Mouse (Mus musculus): ENCODE data around the gene BC030870. TPM values are rescaled to one million over a fixed set of nuclear protein-coding genes. Genes with fewer than 3 reads are reported as not detected.

The BC030870 gene
- polyA plus RNA-seq, 1 experiment from 2014 or later, result not detected

- ATAC-seq (replicated peaks; ENCODE audit: low FRiP score) (no peak), DNase-seq (ENCODE audit: low spot score) (no peak)
- Histone ChIP-seq H3K4me1 (replicated peaks; ENCODE audit: control insufficient read depth, insufficient read depth, low read length) (no peaks in the 10 kb centered on the region), H3K9ac (ENCODE audit: low read length) (no peak overlapping the region), H3K36me3 (ENCODE audit: control insufficient read depth, insufficient read depth, low read length) (no peaks in the 10 kb centered on the region), H3K27me3 (ENCODE audit: control insufficient read depth, insufficient read depth, low read length) (no peaks in the 10 kb centered on the region), H3K4me2 (ENCODE audit: low read depth, low read length, severe bottlenecking) (no peak overlapping the region), H3K9me3 (ENCODE audit: control insufficient read depth, low read length) (no peaks in the 10 kb centered on the region), H3K27ac (ENCODE audit: low read depth, low read length) (no peak overlapping the region), H3K4me3 (ENCODE audit: low read depth, low read length) (no peak overlapping the region)
- WGBS, result 92% methylated on average over 4 of the region's 4 CpGs
Measured at GRCm38 (mm10) chr8:65067031-65067430, 62.3 kb downstream of the BC030870 start.

- Histone ChIP-seq H3K9ac (ENCODE audit: low read length) (no peak overlapping the region), H3K27me3 (ENCODE audit: control insufficient read depth, insufficient read depth, low read length) (no peaks in the 10 kb centered on the region), H3K4me1 (replicated peaks; ENCODE audit: control insufficient read depth, insufficient read depth, low read length) (no peaks in the 10 kb centered on the region), H3K9me3 (ENCODE audit: control insufficient read depth, low read length) (no peaks in the 10 kb centered on the region), H3K4me2 (ENCODE audit: low read depth, low read length, severe bottlenecking) (no peak overlapping the region), H3K4me3 (ENCODE audit: low read depth, low read length) (no peak overlapping the region), H3K36me3 (ENCODE audit: control insufficient read depth, insufficient read depth, low read length) (no peaks in the 10 kb centered on the region), H3K27ac (ENCODE audit: low read depth, low read length) (no peak overlapping the region)
- WGBS, result 94% methylated on average over 3 of the region's 3 CpGs
- DNase-seq (ENCODE audit: low spot score), result no peak
- ATAC-seq (replicated peaks; ENCODE audit: low FRiP score), result no peak
Measured at GRCm38 (mm10) chr8:65065622-65066021, 63.7 kb downstream of the BC030870 start.

- no peak overlapping the region for H3K4me2 ChIP-seq (ENCODE audit: low read depth, low read length, severe bottlenecking)
- H3K27ac ChIP-seq (ENCODE audit: low read depth, low read length), result no peak overlapping the region
- no peaks in the 10 kb centered on the region for H3K27me3 ChIP-seq (ENCODE audit: control insufficient read depth, insufficient read depth, low read length)
- H3K36me3 ChIP-seq (ENCODE audit: control insufficient read depth, insufficient read depth, low read length), result no peaks in the 10 kb centered on the region
- H3K9ac ChIP-seq (ENCODE audit: low read length), result no peak overlapping the region
- WGBS, result 68% methylated on average over 2 of the region's 2 CpGs
- no peaks in the 10 kb centered on the region for H3K9me3 ChIP-seq (ENCODE audit: control insufficient read depth, low read length)
- no peak for ATAC-seq (replicated peaks; ENCODE audit: low FRiP score)
- H3K4me1 ChIP-seq (replicated peaks; ENCODE audit: control insufficient read depth, insufficient read depth, low read length), result no peaks in the 10 kb centered on the region
- no peak overlapping the region for H3K4me3 ChIP-seq (ENCODE audit: low read depth, low read length)
- no peak for DNase-seq (ENCODE audit: low spot score)
Measured at GRCm38 (mm10) chr8:65064071-65064470, 65.3 kb downstream of the BC030870 start.

DNA sequence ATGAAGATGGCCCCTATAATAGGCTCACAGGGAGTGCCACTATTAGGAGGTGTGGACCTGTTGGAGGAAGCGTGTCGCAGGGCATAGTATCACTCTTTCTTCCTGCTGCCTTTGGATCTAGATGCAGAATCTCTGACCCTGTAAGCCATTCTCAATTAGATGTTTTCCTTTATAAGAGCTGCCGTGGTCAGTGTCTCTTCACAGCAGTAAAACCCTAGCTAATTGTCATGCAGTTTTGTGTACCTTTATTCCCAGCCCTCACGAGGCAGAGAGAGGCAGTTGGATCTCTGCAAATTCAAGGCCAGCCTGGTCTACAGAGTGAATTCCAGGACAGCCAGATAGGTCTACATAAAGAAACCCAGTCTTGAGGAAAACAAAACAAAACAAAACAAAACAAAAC, 67.2 kb downstream of the BC030870 start:
- Histone ChIP-seq H3K9ac (ENCODE audit: low read length) (no peak overlapping the region), H3K4me1 (replicated peaks; ENCODE audit: control insufficient read depth, insufficient read depth, low read length) (no peaks in the 10 kb centered on the region), H3K36me3 (ENCODE audit: control insufficient read depth, insufficient read depth, low read length) (no peaks in the 10 kb centered on the region), H3K27me3 (ENCODE audit: control insufficient read depth, insufficient read depth, low read length) (no peaks in the 10 kb centered on the region), H3K4me2 (ENCODE audit: low read depth, low read length, severe bottlenecking) (no peak overlapping the region), H3K9me3 (ENCODE audit: control insufficient read depth, low read length) (no peaks in the 10 kb centered on the region), H3K4me3 (ENCODE audit: low read depth, low read length) (no peak overlapping the region), H3K27ac (ENCODE audit: low read depth, low read length) (no peak overlapping the region)
- ATAC-seq (replicated peaks; ENCODE audit: low FRiP score) (no peak), DNase-seq (ENCODE audit: low spot score) (no peak)
- 75% methylated on average over 4 of the region's 4 CpGs for WGBS

DNA sequence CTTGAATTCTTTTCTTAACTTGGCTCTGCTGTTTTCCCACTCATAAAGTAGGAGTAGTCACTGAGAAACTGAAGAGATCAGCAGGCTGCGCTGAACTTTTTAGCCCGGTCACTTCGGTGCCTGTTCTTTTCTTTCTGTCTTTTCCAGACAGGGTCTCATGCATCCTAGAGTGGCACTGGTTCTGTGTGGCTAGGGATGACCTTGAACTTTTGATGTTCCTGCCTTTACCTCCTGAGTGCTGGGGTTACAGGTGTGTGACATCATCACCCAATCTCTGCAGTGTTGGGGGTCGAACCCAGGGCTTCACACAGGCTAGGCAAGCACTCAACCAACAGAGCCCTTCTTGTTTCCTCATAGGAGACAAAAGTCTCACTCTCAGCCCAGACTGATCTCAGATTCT, 72.6 kb downstream of the BC030870 start:
- H3K27me3 ChIP-seq (ENCODE audit: control insufficient read depth, insufficient read depth, low read length), result no peaks in the 10 kb centered on the region
- ATAC-seq (replicated peaks; ENCODE audit: low FRiP score), result no peak
- DNase-seq (ENCODE audit: low spot score), result no peak
- no peaks in the 10 kb centered on the region for H3K36me3 ChIP-seq (ENCODE audit: control insufficient read depth, insufficient read depth, low read length)
- no peak overlapping the region for H3K4me3 ChIP-seq (ENCODE audit: low read depth, low read length)
- no peaks in the 10 kb centered on the region for H3K9me3 ChIP-seq (ENCODE audit: control insufficient read depth, low read length)
- H3K4me1 ChIP-seq (replicated peaks; ENCODE audit: control insufficient read depth, insufficient read depth, low read length), result no peaks in the 10 kb centered on the region
- no peak overlapping the region for H3K4me2 ChIP-seq (ENCODE audit: low read depth, low read length, severe bottlenecking)
- 94% methylated on average over 4 of the region's 4 CpGs for WGBS
- H3K27ac ChIP-seq (ENCODE audit: low read depth, low read length), result no peak overlapping the region
- no peak overlapping the region for H3K9ac ChIP-seq (ENCODE audit: low read length)

- no peaks in the 10 kb centered on the region for H3K36me3 ChIP-seq (ENCODE audit: control insufficient read depth, insufficient read depth, low read length)
- 75% methylated on average over 5 of the region's 5 CpGs for WGBS
- no peak overlapping the region for H3K4me3 ChIP-seq (ENCODE audit: low read depth, low read length)
- no peak overlapping the region for H3K9ac ChIP-seq (ENCODE audit: low read length)
- no peaks in the 10 kb centered on the region for H3K9me3 ChIP-seq (ENCODE audit: control insufficient read depth, low read length)
- ATAC-seq (replicated peaks; ENCODE audit: low FRiP score) (no peak), DNase-seq (ENCODE audit: low spot score) (no peak)
- H3K4me1 ChIP-seq (replicated peaks; ENCODE audit: control insufficient read depth, insufficient read depth, low read length), result no peaks in the 10 kb centered on the region
- no peak overlapping the region for H3K4me2 ChIP-seq (ENCODE audit: low read depth, low read length, severe bottlenecking)
- no peak overlapping the region for H3K27ac ChIP-seq (ENCODE audit: low read depth, low read length)
- no peaks in the 10 kb centered on the region for H3K27me3 ChIP-seq (ENCODE audit: control insufficient read depth, insufficient read depth, low read length)
Measured at GRCm38 (mm10) chr8:65053968-65054367, 75.4 kb downstream of the BC030870 start.

- DNase-seq (ENCODE audit: low spot score), result no peak
Measured at GRCm38 (mm10) chr8:65053554-65053953, 75.8 kb downstream of the BC030870 start.

GRCm38 (mm10) chr8:65047801-65048200, 81.6 kb downstream of the BC030870 start:
- Histone ChIP-seq H3K27me3 (ENCODE audit: control insufficient read depth, insufficient read depth, low read length) (no peaks in the 10 kb centered on the region), H3K4me3 (ENCODE audit: low read depth, low read length) (no peak overlapping the region), H3K27ac (ENCODE audit: low read depth, low read length) (no peak overlapping the region), H3K4me1 (replicated peaks; ENCODE audit: control insufficient read depth, insufficient read depth, low read length) (no peaks in the 10 kb centered on the region), H3K4me2 (ENCODE audit: low read depth, low read length, severe bottlenecking) (no peak overlapping the region), H3K9me3 (ENCODE audit: control insufficient read depth, low read length) (no peaks in the 10 kb centered on the region), H3K36me3 (ENCODE audit: control insufficient read depth, insufficient read depth, low read length) (no peaks in the 10 kb centered on the region), H3K9ac (ENCODE audit: low read length) (no peak overlapping the region)
- WGBS, result 85% methylated on average over 4 of the region's 4 CpGs
- DNase-seq (ENCODE audit: low spot score) (no peak), ATAC-seq (replicated peaks; ENCODE audit: low FRiP score) (no peak)

More at GRCm38 (mm10) chr8:65053554-65053953, 75.8 kb downstream of the BC030870 start:
- Histone ChIP-seq H3K4me2 (ENCODE audit: low read depth, low read length, severe bottlenecking) (no peak overlapping the region), H3K9ac (ENCODE audit: low read length) (no peak overlapping the region), H3K4me3 (ENCODE audit: low read depth, low read length) (no peak overlapping the region), H3K27ac (ENCODE audit: low read depth, low read length) (no peak overlapping the region), H3K9me3 (ENCODE audit: control insufficient read depth, low read length) (no peaks in the 10 kb centered on the region), H3K4me1 (replicated peaks; ENCODE audit: control insufficient read depth, insufficient read depth, low read length) (no peaks in the 10 kb centered on the region), H3K27me3 (ENCODE audit: control insufficient read depth, insufficient read depth, low read length) (no peaks in the 10 kb centered on the region), H3K36me3 (ENCODE audit: control insufficient read depth, insufficient read depth, low read length) (no peaks in the 10 kb centered on the region)
- no peak for ATAC-seq (replicated peaks; ENCODE audit: low FRiP score)
- 90% methylated on average over 3 of the region's 3 CpGs for WGBS

DNA sequence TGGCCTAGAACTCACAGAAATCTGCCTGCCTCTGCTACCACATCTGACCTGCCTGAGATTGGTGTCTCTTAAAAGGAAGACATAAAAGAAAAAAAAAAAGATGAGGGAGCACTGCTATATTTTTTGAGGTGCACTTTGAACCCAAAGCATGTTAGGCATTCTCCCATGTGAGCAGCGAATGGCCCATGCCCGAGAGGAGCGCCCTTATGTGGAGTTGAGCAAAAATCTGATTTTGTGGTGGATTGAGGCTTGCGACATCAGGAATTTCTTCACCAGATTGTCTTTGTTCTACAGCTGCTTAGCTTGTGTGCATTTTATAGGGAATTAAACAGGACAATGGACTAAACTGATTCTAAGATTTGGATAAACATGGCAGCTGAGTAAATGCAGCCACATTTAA, 82.2 kb downstream of the BC030870 start:
- no peak for DNase-seq (ENCODE audit: low spot score)
- WGBS, result 91% methylated on average over 4 of the region's 4 CpGs
- H3K4me3 ChIP-seq (ENCODE audit: low read depth, low read length), result no peak overlapping the region

More for the DNA sequence above, 82.2 kb downstream of the BC030870 start:
- Histone ChIP-seq H3K27ac (ENCODE audit: low read depth, low read length) (no peak overlapping the region), H3K9ac (ENCODE audit: low read length) (no peak overlapping the region), H3K9me3 (ENCODE audit: control insufficient read depth, low read length) (no peaks in the 10 kb centered on the region), H3K36me3 (ENCODE audit: control insufficient read depth, insufficient read depth, low read length) (no peaks in the 10 kb centered on the region), H3K4me1 (replicated peaks; ENCODE audit: control insufficient read depth, insufficient read depth, low read length) (no peaks in the 10 kb centered on the region), H3K27me3 (ENCODE audit: control insufficient read depth, insufficient read depth, low read length) (no peaks in the 10 kb centered on the region), H3K4me2 (ENCODE audit: low read depth, low read length, severe bottlenecking) (no peak overlapping the region)
- ATAC-seq (replicated peaks; ENCODE audit: low FRiP score), result no peak

Data from forebrain, embryonic 11.5 days (tissue).